Mouse (Mus musculus) G1E (cell line): Measurements from ENCODE around the gene Gm21887. TPM values are rescaled to one million over a fixed set of nuclear protein-coding genes. Genes with fewer than 3 reads are reported as not detected.
"Not testable (repeated sequence)": the region's sequence is repeated elsewhere in the genome, so short reads cannot be mapped to it uniquely, and the experiment has no call there.

ENCODE experiments used
- ATAC-seq: 2 replicates; pipeline ENCODE4 v1.8.0; 2016; ENCODE audit warnings: mild to moderate bottlenecking; ENCODE audit not compliant: insufficient number of reproducible peaks, poor library complexity, low FRiP score, severe bottlenecking; ENCODE audit errors: extremely low read depth
- DNase-seq: peaks from one replicate; pipeline ENCODE4 v3.0.0; 2012; ENCODE audit warnings: low spot score
- H3K27me3 ChIP-seq: 2 replicates; pipeline ENCODE4 v1.6.1; 2012; ENCODE audit warnings: mild to moderate bottlenecking, low read length, inconsistent platforms; ENCODE audit not compliant: insufficient read depth
- H3K36me3 ChIP-seq: replicated peaks from 2 replicates; pipeline ENCODE3; 2012; ENCODE audit warnings: mild to moderate bottlenecking, inconsistent platforms
- H3K4me1 ChIP-seq: 2 replicates; pipeline ENCODE4 v1.6.1; 2012; ENCODE audit warnings: low read depth, low read length, inconsistent platforms, mixed read lengths; ENCODE audit not compliant: insufficient read depth
- H3K4me3 ChIP-seq: 2 replicates; pipeline ENCODE4 v1.5.1; 2012; ENCODE audit warnings: low read depth, mild to moderate bottlenecking, inconsistent platforms, low read length, moderate library complexity, mixed read lengths
- H3K9me3 ChIP-seq: replicated peaks from 2 replicates; pipeline ENCODE4 v1.6.1; 2012; ENCODE audit warnings: inconsistent platforms
- CTCF ChIP-seq: IDR thresholded peaks from 2 replicates; pipeline ENCODE4 v1.5.1; 2012; ENCODE audit warnings: low read depth, low read length, inconsistent platforms, mixed read lengths
- GATA2 ChIP-seq: IDR thresholded peaks from 2 replicates; pipeline ENCODE4 v1.6.1; 2012; ENCODE audit warnings: low read depth, low read length, inconsistent platforms, borderline replicate concordance
- POLR2AphosphoS5 ChIP-seq: IDR thresholded peaks from 2 replicates; pipeline ENCODE4 v1.6.1; 2012; ENCODE audit warnings: low read depth, low read length, inconsistent platforms; ENCODE audit not compliant: insufficient replicate concordance
- polyA plus RNA-seq: library from polyadenylated mRNA; stranded (reverse); fragments of >175 nt; gene quantifications from 2 replicates; pipeline ENCODE4 v1.2.3, GENCODE M21; 2012
- total RNA-seq, 2 experiments: library from RNA; stranded (forward) in 1 of 2; stranded (reverse) in 1 of 2; fragments of 200-1000 nt in 1 of 2; fragments of >200 nt in 1 of 2; fragmentation: Nextera tagmentation in 1 of 2; gene quantifications; 2 replicates each; pipeline ENCODE4 v1.2.3; 2014 to 2017

The Gm21887 gene
- total and polyA plus RNA-seq, 3 experiments = 35.4 to 300 (median 163) TPM

GRCm38 (mm10) chrX:169992086-169992930, 17.2 kb upstream of the Gm21887 start:
- TF ChIP-seq CTCF (0 out of 2 replicates have a peak, but pooled peaks have one; percentile 20), GATA2 (0 out of 2 replicates have a peak, but pooled peaks have one; percentile 13), POLR2AphosphoS5 (peak; percentile 28; the same call in 1 of the 2 replicates)

GRCm38 (mm10) chrX:169992951-169993547, 16.4 kb upstream of the Gm21887 start:
- Histone ChIP-seq H3K4me3 (peak overlapping the region; percentile 7; the same call in 1 of the 2 replicates), H3K4me1 (peaks cover 17% of the 10 kb centered on the region), H3K27me3 (peaks cover 19% of the 10 kb centered on the region), H3K9me3 (peaks cover 13% of the 10 kb centered on the region)
- not testable (repeated sequence) for DNase-seq, H3K36me3 ChIP-seq, ATAC-seq

More at GRCm38 (mm10) chrX:169992086-169992930, 17.2 kb upstream of the Gm21887 start:
- not testable (repeated sequence) for H3K4me3 ChIP-seq, H3K36me3 ChIP-seq
- Histone ChIP-seq H3K27me3 (peaks cover 19% of the 10 kb centered on the region), H3K4me1 (peaks cover 16% of the 10 kb centered on the region), H3K9me3 (peaks cover 17% of the 10 kb centered on the region)
- DNase-seq = peak; percentile 42
- peak; percentile 32; the same call in 1 of the 2 replicates for ATAC-seq

- H3K9me3 ChIP-seq, ATAC-seq, H3K36me3 ChIP-seq, H3K4me3 ChIP-seq, DNase-seq: not testable (repeated sequence)
- Histone ChIP-seq H3K4me1 (peaks cover 19% of the 10 kb centered on the region), H3K27me3 (peaks cover 19% of the 10 kb centered on the region)
These were observed 15.2 kb upstream of the Gm21887 start for GRCm38 (mm10) chrX:169994011-169994865.

GRCm38 (mm10) chrX:169994866-169995711, 14.4 kb upstream of the Gm21887 start:
- H3K4me3 ChIP-seq, H3K36me3 ChIP-seq, H3K9me3 ChIP-seq, ATAC-seq, DNase-seq: not testable (repeated sequence)
- Histone ChIP-seq H3K27me3 (peaks cover 19% of the 10 kb centered on the region), H3K4me1 (peaks cover 20% of the 10 kb centered on the region)
- TF ChIP-seq CTCF = peak; percentile 14; the same call in 1 of the 2 replicates

GRCm38 (mm10) chrX:169995909-169996521, 13.4 kb upstream of the Gm21887 start:
- Histone ChIP-seq H3K4me1 (peaks cover 18% of the 10 kb centered on the region), H3K27me3 (peaks cover 22% of the 10 kb centered on the region), H3K4me3 (0 out of 2 replicates have a peak overlapping the region, but pooled peaks have one; percentile 41)
- ATAC-seq, DNase-seq, H3K9me3 ChIP-seq, H3K36me3 ChIP-seq: not testable (repeated sequence)

GRCm38 (mm10) chrX:169996926-169997325, 12.5 kb upstream of the Gm21887 start:
- peak overlapping the region; percentile 73 for H3K4me3 ChIP-seq
- H3K27me3 ChIP-seq = peaks cover 22% of the 10 kb centered on the region
- DNase-seq = peak; percentile 34
- not testable (repeated sequence) for ATAC-seq, H3K36me3 ChIP-seq, H3K9me3 ChIP-seq
- peaks cover 14% of the 10 kb centered on the region for H3K4me1 ChIP-seq

GRCm38 (mm10) chrX:169997456-169997853, 12.0 kb upstream of the Gm21887 start:
- not testable (repeated sequence) for H3K36me3 ChIP-seq, DNase-seq, H3K9me3 ChIP-seq, ATAC-seq
- Histone ChIP-seq H3K4me3 (peak overlapping the region; percentile 73), H3K27me3 (peaks cover 19% of the 10 kb centered on the region), H3K4me1 (peaks cover 11% of the 10 kb centered on the region)

GRCm38 (mm10) chrX:169997854-169998456, 11.5 kb upstream of the Gm21887 start:
- not testable (repeated sequence) for DNase-seq, H3K4me1 ChIP-seq, H3K9me3 ChIP-seq, H3K36me3 ChIP-seq
- ATAC-seq = peak; percentile 66
- Histone ChIP-seq H3K27me3 (peaks cover 15% of the 10 kb centered on the region), H3K4me3 (peak overlapping the region; percentile 73)

- DNase-seq, H3K9me3 ChIP-seq, H3K4me1 ChIP-seq, ATAC-seq, H3K36me3 ChIP-seq: not testable (repeated sequence)
- Histone ChIP-seq H3K4me3 (peak overlapping the region; percentile 1; the same call in 1 of the 2 replicates), H3K27me3 (peaks cover 15% of the 10 kb centered on the region)
These were observed 10.8 kb upstream of the Gm21887 start for GRCm38 (mm10) chrX:169998559-169999219.
